ENCODE assay signal across 9 mouse cellular contexts in the genomic region with DNA sequence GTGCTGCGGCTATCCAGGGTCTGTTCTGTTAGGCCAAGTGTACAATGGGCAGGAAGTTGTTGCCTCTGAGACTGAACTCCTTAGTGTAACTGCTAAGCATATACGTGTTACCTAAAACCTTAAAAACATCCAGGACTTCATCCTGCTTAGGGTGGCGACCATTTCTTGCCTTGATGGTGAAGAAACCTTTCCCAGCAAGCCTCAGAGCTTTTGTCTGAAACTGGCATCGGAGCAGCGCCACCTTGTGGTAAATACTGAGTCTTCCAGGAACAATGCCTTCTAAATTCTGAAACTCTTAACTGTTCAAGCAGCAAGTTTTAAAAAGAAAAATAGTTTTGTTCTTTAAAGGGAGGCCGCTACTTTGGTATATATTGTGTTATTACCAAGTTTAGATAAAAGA.
DNase-seq lines count a peak whose midpoint lies in the region; ATAC-seq and TF ChIP-seq lines count a peak whose summit lies in the region.
"Had no signal": no experiment of that assay in that cellular context is flagged by ENCODE, and none has a peak within 500 bp of the region (broad histone marks: within the 10 kb centered on the region; RNA-seq: fewer than 3 reads in every experiment).

No protein-coding gene starts in this region.

- no peak overlapping the region for H3K9ac ChIP-seq in intestine, postnatal 0 days (ENCODE audit: low read depth, low read length)
- no peak overlapping the region for H3K9ac ChIP-seq in intestine, embryonic 15.5 days
- H3K9ac ChIP-seq: embryonic facial prominence, embryonic 15.5 days had no signal

- peaks cover 15% of the 10 kb centered on the region for H3K4me1 ChIP-seq in intestine, postnatal 0 days (replicated peaks; ENCODE audit: control insufficient read depth, insufficient read depth, low read length)
- peaks cover 23% of the 10 kb centered on the region for H3K4me1 ChIP-seq in intestine, embryonic 15.5 days (replicated peaks)
- 0 out of 2 replicates have a peak, but pooled peaks cover 3% of the 10 kb centered on the region for H3K4me1 ChIP-seq in G1E (ENCODE audit: insufficient read depth, low read depth, low read length)

- 37% methylated on average over 6 of the region's 6 CpGs for WGBS in intestine, postnatal 0 days
- 40% methylated on average over 6 of the region's 6 CpGs for WGBS in intestine, embryonic 15.5 days

- no peaks in the 10 kb centered on the region for H3K27me3 ChIP-seq in intestine, postnatal 0 days (replicated peaks; ENCODE audit: control insufficient read depth, insufficient read depth, low read length)
- H3K27me3 ChIP-seq in intestine, embryonic 15.5 days (replicated peaks) = no peaks in the 10 kb centered on the region
- H3K27me3 ChIP-seq in G1E (ENCODE audit: insufficient read depth, low read length) = peaks cover 3% of the 10 kb centered on the region; the same call in 1 of the 2 replicates
- H3K27me3 ChIP-seq: embryonic facial prominence, embryonic 15.5 days had no signal

- DNase-seq in G1E (ENCODE audit: low spot score) = peak; percentile 6
- DNase-seq in cerebellum, adult 8-10 months = peak; percentile 61
- peak; percentile 44 for DNase-seq in layer of hippocampus, adult 9-11 months
- peak; percentile 74 for DNase-seq in mesoderm, embryonic 11.5 days (ENCODE audit: low read depth, low spot score)
- peak; percentile 82 for DNase-seq in testis, postnatal 10 days (ENCODE audit: low spot score)

- no peak overlapping the region for H3K4me2 ChIP-seq in intestine, postnatal 0 days (replicated peaks; ENCODE audit: low read depth)
- no peak overlapping the region for H3K4me2 ChIP-seq in intestine, embryonic 15.5 days (replicated peaks)
- H3K4me2 ChIP-seq: embryonic facial prominence, embryonic 15.5 days had no signal

- no peaks in the 10 kb centered on the region for H3K9me3 ChIP-seq in intestine, postnatal 0 days (ENCODE audit: control insufficient read depth)
- no peaks in the 10 kb centered on the region for H3K9me3 ChIP-seq in intestine, embryonic 15.5 days
- no peaks in the 10 kb centered on the region for H3K9me3 ChIP-seq in G1E (replicated peaks)
- H3K9me3 ChIP-seq: embryonic facial prominence, embryonic 15.5 days had no signal

- H3K36me3 ChIP-seq in intestine, postnatal 0 days (ENCODE audit: control insufficient read depth, insufficient read depth) = peaks cover 5% of the 10 kb centered on the region; the same call in 1 of the 2 replicates
- H3K36me3 ChIP-seq in intestine, embryonic 15.5 days = no peaks in the 10 kb centered on the region
- no peaks in the 10 kb centered on the region for H3K36me3 ChIP-seq in G1E (replicated peaks)
- H3K36me3 ChIP-seq: embryonic facial prominence, embryonic 15.5 days had no signal

- no peak overlapping the region for H3K4me3 ChIP-seq in intestine, postnatal 0 days (ENCODE audit: low read depth, low read length)
- H3K4me3 ChIP-seq in intestine, embryonic 15.5 days (replicated peaks) = no peak overlapping the region
- H3K4me3 ChIP-seq in G1E (ENCODE audit: low read depth, low read length) = no peak overlapping the region
- H3K4me3 ChIP-seq: embryonic facial prominence, embryonic 15.5 days had no signal

- TF ChIP-seq CTCF in intestine, postnatal 0 days (IDR thresholded peaks at IDR 0.05; ENCODE audit: low read depth) = peak; percentile 88
- 0 out of 2 replicates have a peak, but pooled peaks have one; percentile 37 for TF ChIP-seq CTCF in G1E (IDR thresholded peaks at IDR 0.05; ENCODE audit: low read depth, low read length)

- no peak for ATAC-seq in intestine, postnatal 0 days
- no peak for ATAC-seq in intestine, embryonic 15.5 days
- no peak for ATAC-seq in G1E (ENCODE audit: extremely low read depth, insufficient number of reproducible peaks, low FRiP score, poor library complexity, severe bottlenecking)
- ATAC-seq in frontal cortex, adult (ENCODE audit: low TSS enrichment) = peak; percentile 79

- H3K27ac ChIP-seq in intestine, postnatal 0 days (ENCODE audit: low read depth, low read length) = peak overlapping the region; percentile 88
- no peak overlapping the region for H3K27ac ChIP-seq in intestine, embryonic 15.5 days
- H3K27ac ChIP-seq: embryonic facial prominence, embryonic 15.5 days had no signal

Comparison
In these comparisons a context has a peak if more than half of its experiments do, and no peak if none do; other contexts are left out.
1. DNase-seq: peak in every context shown above with its lines; median percentile 82 in testis, postnatal 10 days; 74 in mesoderm, embryonic 11.5 days; 61 in cerebellum, adult 8-10 months; 44 in layer of hippocampus, adult 9-11 months; 6 in G1E.